Mouse (Mus musculus) cerebral cortex, adult 2 months (tissue): ENCODE results near the gene Tial1.

Experiments
- WGBS: fragments of 180-500 bp; shearing (Covaris S2); methylation state at CpG from one replicate; pipeline ENCODE4 v1.1.7; 2018; 5-methylcytosine and 5-hydroxymethylcytosine counted together

Tial1 gene

DNA sequence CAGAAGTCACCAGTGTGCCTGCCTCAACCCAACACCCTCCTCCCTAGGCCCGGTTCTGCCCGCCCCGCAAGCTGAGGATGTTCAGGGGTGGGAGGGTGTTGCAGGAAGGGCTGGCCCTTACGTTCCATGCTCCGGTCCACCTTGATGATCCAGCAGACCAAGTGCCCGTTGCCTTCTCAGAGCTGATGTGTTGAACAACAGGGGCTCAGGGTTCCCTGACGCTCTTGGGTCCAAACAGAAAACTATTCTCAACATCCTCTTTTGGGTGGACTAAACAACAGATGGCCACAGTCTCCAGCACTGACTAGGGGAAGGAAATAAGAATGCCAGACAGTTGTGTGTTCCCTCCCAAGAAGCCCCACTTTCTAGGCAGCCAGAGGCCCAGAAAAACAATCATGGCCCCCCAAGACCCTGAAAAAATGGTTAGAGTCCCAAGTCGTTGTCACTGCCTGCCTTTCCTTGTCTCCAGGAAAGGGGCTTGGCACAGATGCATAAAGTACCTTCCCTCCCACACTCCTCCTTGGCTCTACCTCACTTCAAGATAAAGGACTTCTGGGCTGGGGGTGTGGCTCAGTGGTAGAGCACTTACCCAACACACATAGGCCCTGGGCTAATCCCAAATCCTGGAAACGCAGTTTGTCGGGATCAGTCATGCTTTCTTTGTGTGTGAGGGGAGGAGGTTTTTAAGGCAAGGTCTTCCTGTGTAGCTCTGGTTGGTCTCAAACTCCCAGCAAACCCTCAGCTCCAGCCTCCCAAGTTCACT is 49.3 kb downstream of the Tial1 start:
- WGBS, result 67% methylated on average over 10 of the region's 10 CpGs

DNA sequence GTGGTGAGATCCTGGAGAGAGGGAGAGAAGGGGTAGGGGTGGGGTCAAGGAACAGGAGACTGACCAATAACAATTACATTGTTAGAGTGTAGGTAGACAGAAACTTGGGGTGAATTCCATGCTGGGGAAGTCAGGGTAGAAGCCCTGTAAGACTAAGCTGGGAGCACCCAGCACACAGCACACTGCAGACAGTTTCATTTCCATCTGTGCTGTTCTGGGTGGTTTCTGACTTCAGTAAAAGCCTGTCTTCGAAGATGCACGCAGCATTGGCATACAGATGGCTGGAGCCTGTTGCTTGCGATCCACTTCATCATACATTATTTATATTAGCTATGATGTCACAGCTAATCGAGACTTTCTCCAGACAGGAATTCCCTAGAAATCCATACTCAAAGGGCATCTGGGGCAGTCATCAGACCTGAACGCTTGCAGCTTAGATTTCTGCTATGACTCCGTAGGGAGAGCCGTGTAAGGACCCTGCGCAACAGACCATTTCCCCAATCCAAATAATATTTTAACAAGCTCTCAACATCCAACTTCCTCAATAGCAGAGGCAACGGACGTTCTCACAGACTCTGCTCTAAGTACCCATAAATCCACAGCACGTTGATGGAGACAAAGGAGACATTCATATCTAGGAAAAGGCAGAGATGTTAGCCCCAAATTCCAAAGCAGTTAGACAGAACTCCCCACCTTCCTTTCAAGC is 50.7 kb downstream of the Tial1 start:
- 66% methylated on average over 11 of the region's 11 CpGs for WGBS

DNA sequence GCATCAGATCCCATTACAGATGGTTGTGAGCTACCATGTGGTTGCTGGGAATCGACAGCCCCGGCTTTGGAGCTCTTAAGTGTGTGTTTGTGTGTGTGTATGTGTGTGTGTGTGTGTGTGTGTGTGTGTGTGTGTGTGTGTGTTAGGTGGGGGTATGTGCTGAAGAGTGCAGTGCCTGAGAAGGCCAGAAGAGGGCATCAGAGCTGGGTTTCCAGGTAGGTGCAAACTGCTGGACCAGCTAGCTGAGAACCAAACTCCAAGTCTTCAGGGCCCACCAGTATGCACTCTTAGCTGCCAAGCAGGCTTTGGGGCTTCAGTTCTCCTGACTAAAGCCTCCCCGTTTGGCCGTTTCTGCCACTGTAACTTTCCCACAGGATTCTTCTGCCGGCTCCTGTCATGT is 53.3 kb downstream of the Tial1 start:
- WGBS, result 84% methylated on average over 5 of the region's 5 CpGs

DNA sequence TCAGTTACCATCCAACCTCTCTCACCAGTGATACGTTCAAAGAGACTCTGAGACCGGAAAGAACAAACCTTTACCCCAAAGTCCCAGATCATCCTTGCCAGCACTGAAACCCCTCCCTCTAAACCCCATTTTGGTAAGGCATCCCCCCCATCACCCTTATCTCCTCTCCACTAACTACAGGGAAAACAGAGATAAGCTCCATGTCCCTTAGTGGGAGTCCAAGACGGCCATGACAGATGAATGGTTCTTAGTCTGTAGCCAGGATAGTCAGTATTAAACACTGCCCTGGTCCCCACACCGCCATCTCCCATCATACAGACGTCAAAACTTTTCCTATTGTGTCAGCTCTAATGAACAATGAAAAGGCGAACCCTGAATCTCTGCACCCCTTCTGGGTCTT is 57.5 kb downstream of the Tial1 start:
- WGBS, result 96% methylated on average over 6 of the region's 6 CpGs

DNA sequence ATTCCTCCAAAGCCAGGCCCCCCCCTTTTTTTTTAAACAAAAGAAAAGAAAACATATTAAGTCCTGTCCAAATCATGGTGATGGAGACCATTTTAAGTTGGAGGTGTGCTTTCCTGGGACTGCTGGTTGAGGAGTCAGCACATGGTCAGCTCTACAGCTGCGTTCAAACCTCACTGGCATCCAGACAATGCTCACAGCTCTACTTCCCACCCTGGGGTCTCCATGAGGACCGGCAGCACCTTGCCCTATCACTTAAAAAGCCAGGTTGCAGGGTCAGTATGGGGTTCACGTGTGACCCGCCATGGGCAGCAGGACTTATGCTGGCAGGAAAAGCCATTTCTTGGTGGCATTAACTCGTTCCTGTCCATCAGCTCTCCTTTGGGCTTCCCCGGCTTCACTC is 57.9 kb downstream of the Tial1 start:
- 83% methylated on average over 6 of the region's 6 CpGs for WGBS

DNA sequence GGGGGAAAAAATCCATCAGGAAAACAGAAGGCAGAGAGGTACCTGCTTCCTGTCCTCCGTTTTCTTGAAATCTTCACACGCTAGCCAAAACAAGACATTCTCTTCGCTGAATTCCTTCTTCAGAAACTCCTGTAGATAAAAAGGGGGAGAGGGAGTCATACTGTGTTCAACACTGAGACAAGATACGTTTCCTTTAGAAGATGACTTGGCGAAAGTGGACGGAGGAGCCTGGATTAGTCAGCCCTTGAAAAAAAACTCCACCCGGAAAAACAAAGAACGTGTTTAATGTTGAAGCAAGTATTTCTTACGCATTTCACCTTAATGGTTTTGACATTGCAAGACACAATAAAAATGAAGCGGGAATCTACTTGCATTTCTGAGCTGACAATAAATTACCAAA is 58.4 kb downstream of the Tial1 start:
- 88% methylated on average over 10 of the region's 10 CpGs for WGBS

DNA sequence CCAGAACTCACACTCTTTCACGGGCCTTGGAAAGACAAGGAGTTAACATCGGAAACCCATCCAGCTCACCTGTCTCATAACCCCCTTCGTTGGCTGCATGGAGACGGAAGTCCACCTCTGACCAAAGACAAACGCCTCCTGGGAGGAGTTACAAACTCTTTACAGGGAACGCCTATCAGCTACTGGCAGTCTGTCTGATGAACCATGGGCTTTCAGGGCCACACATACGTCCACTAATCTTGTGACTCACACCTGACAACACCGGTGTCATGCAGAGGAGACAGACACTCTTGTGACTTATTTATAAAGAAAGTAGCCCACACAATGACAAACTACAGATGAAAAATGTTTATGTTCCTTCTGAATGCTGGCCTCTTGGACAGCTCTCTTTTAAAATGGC is 58.9 kb downstream of the Tial1 start:
- 95% methylated on average over 8 of the region's 8 CpGs for WGBS

DNA sequence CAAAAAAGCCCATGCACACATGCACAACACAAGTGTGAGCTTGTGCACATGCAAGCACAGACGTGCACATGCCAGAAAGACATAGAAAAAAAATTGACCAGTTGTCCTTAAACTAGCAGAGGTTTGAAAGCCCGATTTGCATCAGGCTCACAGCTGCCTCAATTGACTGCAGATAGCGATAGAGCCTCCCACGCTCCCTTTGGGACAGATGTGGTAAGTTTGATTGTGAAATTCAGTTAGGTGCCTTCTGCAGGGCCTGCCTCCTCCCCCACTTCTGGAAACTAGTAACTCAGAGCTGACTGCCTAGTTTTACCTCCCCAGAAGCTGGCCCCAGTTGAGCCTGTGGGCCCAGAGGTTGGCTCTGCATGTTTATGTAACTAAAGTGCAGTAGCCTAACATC is 62.9 kb downstream of the Tial1 start:
- 87% methylated on average over 4 of the region's 4 CpGs for WGBS

DNA sequence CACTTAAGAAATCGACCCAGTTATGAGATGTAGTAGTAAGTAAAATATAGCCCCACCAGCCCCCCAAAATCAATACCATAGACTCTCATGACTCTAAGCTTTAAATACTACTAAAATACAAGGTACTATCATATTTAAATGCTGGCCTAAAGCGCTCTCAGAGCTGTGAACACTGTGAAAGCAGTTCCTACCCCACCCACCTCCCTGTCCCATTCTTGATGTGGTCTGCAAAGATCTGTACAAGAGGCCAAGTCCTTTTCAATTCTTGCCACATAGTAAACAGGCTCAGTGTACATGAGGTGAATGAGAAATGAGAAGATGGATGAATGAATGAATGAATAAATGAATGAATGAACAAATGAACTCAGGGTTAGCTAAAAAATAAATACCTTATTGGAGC is 64.5 kb downstream of the Tial1 start:
- WGBS, result 75% methylated on average over 2 of the region's 2 CpGs

DNA sequence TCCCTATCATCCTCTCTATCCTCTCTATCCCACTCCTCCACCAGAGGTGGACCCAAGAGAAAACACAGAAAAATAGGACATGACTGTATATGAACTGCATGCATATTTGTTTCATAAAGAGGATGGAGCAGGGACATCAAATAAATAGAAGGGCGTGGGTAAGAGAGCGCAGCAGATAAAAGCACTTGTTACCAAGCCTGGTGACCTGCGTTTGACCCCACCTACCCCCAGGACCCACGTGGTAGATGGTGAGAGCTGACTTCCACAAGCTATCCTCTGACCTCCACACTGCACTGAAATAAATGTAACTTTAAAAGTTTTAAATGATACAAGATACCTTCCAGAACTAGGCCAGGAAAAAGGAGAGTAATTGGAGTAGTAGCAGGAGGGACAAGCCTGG is 67.8 kb downstream of the Tial1 start:
- 67% methylated on average over 4 of the region's 4 CpGs for WGBS

DNA sequence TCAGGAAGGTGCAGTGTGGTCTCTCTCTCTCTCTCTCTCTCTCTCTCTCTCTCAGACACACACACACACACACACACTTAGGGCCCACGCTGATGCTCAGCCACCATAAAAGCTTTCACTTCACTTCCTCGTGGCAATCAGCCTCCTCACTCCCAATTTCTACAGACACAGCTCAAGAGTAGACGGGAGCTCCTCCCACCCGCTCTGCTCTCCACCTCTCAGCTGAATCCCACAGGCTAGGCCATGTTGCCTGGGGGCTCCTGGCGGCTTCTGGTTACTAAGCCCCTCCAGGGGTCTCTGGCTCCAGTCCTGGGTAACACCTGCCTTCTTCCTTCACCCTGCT is 68.6 kb downstream of the Tial1 start:
- WGBS, result 54% methylated on average over 5 of the region's 5 CpGs

DNA sequence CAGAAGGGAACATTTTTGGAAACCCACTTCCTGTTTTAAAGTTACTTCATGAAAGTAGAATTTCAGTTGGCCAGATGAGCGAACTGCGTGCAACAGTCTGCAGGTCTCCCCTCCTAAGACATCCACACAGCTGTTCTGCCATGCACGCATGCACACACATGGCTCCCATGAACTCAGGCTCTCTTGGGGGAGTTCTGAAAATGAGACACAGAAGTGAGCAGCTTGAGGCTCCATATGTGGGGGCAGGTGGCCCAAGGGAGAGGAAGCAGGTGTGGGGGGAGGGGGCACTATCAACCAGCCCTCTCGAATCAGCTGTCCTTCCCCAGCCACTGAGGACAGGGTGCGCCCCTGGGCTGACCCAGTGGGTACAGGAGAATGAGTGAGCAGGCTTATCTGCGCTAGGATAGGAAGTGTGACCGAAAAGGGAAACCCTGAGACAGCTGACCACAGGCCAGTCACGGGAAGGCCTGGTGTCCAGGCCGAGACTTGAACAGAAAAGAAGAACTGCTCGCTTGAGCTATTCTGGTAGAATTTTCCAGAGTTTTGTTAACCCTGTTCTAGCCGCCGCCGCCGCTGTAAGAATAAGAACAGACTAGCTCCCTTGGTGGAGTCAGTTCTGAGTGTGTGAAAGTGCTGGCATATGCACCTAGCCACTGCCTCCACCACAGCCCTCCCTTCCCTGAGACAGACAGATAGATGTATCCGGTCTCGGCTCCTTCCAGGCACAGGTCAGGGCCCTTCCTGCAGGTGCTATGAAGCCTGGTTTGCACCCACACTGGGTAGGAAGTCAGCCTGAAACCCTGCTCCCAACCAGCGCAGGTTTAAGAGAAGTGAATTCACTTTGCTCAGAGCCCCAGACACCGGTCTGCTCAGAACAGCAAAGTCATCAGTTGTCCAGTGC is 69.2 kb downstream of the Tial1 start:
- WGBS, result 89% methylated on average over 18 of the region's 18 CpGs

DNA sequence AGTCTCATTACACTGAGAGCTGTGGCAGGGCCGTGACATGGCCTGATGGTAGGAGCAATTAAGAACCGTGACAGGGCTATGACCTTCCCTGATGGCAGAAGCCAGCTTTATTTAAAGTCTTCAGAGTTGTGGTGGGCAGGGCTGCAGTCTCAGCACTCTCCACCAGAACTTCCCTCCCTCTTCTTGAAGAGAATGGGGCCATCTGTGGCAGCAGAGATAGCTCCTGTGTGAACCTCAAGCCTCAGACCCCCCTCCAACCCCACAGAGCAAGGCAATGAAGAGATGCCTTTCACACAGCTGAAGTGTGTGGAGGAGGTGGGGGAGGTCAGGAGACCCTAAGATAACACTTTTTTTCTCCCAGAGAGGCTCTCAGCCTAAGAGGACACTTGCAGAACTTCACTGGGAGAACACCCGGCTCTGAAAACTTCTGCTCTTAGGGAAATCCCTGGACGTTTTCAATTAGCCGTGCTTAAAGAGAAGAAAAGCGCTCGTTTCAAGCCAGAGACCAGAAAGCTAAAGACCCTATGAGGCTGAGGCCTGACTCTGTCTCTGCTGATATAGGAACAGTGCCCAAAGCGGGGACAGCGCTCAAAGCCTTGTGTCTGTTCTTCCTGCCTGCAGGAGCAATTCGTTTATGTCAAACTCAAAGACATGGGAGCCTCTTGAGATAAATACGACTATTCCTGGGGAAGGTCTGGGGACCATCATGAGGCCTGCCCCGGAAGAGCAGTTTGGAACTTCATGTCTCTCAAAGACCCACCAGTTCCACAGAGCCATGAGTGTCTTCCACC is 70.1 kb downstream of the Tial1 start:
- 76% methylated on average over 12 of the region's 12 CpGs for WGBS
